Mouse (Mus musculus) testis, adult 10 weeks (tissue): Measurements from ENCODE around the gene Hrct1. TPM values are rescaled to one million over a fixed set of nuclear protein-coding genes. Genes with fewer than 3 reads are reported as not detected.

Source experiments
- polyA plus RNA-seq: library from polyadenylated mRNA; stranded (reverse); fragments of 350-450 nt; fragmentation: Illumina TruSeq; extraction: RNeasy Lipid Tissue Mini Kit (QIAGEN cat#74804); gene quantifications from one replicate; pipeline ENCODE4 v1.2.3, GENCODE M21; 2014; ENCODE audit warnings: low read depth, low replicate concordance

The Hrct1 gene
- not detected for polyA plus RNA-seq

GRCm38 (mm10) chr4:43726995-43727394, at the start of gene Hrct1:
Gene Hrct1, plus strand, starts transcription at chr4:43727188.

DNA sequence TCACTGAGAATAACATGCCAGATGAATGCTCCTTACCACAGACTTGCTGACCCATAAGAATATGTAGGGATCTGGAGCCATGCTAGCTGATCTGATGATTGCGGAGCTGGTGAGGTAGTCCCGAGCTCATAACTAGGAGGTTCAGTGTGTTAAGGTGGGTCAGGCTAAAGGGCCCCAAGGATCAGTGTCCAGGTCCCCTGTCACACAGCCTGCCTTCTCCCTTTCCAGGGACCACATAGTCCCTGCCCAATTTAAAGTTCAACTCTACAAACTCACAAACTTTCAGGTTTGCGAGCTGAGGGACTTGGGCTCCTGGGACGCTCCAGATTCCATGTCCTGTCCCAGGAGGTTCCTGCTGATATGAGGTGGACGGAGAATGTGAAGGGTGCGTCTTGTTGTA, 26.3 kb upstream of the Hrct1 start, which contains the start of gene Olfr70:
Olfr70 (minus strand) TSS at position 101 of the 400 bp plus-strand sequence.

DNA sequence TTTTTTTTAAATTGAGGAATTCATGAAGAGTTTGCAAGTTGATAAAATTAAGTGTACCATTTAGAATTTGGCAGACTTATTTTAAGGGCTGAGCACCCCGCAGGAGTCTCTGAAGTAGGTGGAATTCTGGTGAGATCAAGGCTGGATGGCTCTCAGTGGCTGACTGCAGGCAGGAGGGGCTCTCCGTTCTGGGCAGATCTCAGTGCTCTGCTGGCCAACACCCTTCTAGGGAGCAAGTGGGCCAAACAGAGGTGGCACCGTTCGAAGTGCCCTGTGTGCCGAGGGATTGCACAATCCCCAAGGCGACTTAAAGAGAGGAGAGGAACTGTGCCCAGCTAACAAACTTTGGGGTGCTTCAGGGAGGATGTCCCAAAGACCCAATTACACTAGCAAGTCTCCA, 17.1 kb upstream of the Hrct1 start, which contains the start of gene Olfr71:
Olfr71 (minus strand) TSS at position 387 of the 400 bp plus-strand sequence.

GRCm38 (mm10) chr4:43729794-43730550, 3.0 kb downstream of the Hrct1 start, which contains the start of gene Spaar:
Gene Spaar, plus strand, starts transcription at chr4:43730034.

DNA sequence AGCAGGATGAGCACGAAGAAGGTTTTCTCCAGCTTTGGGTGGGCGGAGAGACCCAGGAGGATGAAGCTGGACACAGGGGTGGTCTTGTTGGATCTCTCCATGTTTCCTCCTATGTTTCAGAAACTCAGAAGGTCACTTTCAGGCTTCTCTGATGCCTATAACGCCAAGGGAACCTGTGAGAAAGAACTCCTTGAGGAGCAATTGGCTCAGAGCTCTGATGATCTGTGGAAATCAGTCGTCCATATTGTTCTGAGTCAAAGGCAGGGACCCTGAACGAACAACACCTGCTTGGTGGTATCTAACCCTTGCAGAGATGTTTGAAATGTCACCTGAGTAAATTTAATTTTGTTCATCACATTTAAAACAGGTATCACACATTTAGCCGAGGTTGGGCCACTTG, 43.9 kb downstream of the Hrct1 start, which contains the start of gene Olfr159:
Olfr159 (minus strand) TSS at position 101 of the 400 bp plus-strand sequence.

Other genes with a start within 250 kb of the Hrct1 start
- not detected for gene Sit1, start 243.5 kb upstream of the Hrct1 start, polyA plus RNA-seq
- 2.4 TPM for gene Ccdc107, start 234.3 kb upstream of the Hrct1 start, polyA plus RNA-seq
- gene Arhgef39, start 227.5 kb upstream of the Hrct1 start, polyA plus RNA-seq = 5.1 TPM
- gene Car9, start 220.2 kb upstream of the Hrct1 start, polyA plus RNA-seq = not detected
- gene Tpm2, start 203.4 kb upstream of the Hrct1 start, polyA plus RNA-seq = 2.8 TPM
- gene Creb3, start 164.9 kb upstream of the Hrct1 start, polyA plus RNA-seq = 12.2 TPM
- 39.2 TPM for gene Tln1, start 164.5 kb upstream of the Hrct1 start, polyA plus RNA-seq
- 2.8 TPM for gene Rgp1, start 148.5 kb upstream of the Hrct1 start, polyA plus RNA-seq
- gene Gba2, start 148.3 kb upstream of the Hrct1 start, polyA plus RNA-seq = 8.7 TPM
- gene Msmp, start 142.7 kb upstream of the Hrct1 start, polyA plus RNA-seq = not detected
- gene Npr2, start 95.3 kb upstream of the Hrct1 start, polyA plus RNA-seq = 0.94 TPM
- 7.7 TPM for gene Spag8, start 73.6 kb upstream of the Hrct1 start, polyA plus RNA-seq
- gene Hint2, start 70.7 kb upstream of the Hrct1 start, polyA plus RNA-seq = 0.91 TPM
- 11.4 TPM for gene Tmem8b, start 58.2 kb upstream of the Hrct1 start, polyA plus RNA-seq
- 179 TPM for gene Fam221b, start 58.0 kb upstream of the Hrct1 start, polyA plus RNA-seq
- gene Olfr70, start 26.4 kb upstream of the Hrct1 start, polyA plus RNA-seq = not detected
- gene Olfr71, start 16.9 kb upstream of the Hrct1 start, polyA plus RNA-seq = not detected
- 1.9 TPM for gene Spaar, start 2.8 kb downstream of the Hrct1 start, polyA plus RNA-seq
- not detected for gene Olfr159, start 43.8 kb downstream of the Hrct1 start, polyA plus RNA-seq
- not detected for gene Olfr156, start 96.7 kb downstream of the Hrct1 start, polyA plus RNA-seq
- gene Olfr157, start 113.0 kb downstream of the Hrct1 start, polyA plus RNA-seq = not detected
- gene Olfr155, start 124.4 kb downstream of the Hrct1 start, polyA plus RNA-seq = not detected
- 6.3 TPM for gene Reck, start 148.3 kb downstream of the Hrct1 start, polyA plus RNA-seq
- 2.8 TPM for gene Glipr2, start 230.2 kb downstream of the Hrct1 start, polyA plus RNA-seq